Mouse (Mus musculus): ENCODE measurements at regions not wholly inside any gene's neighbourhood (a gene's known extent, or its start where the extent isn't known, plus 50 kb on each side); places are given as distances from the start of the nearest gene placed in this dataset.
A peak's percentile ranks its signal among the peaks of the same experiment; 100 is the strongest.

DNA sequence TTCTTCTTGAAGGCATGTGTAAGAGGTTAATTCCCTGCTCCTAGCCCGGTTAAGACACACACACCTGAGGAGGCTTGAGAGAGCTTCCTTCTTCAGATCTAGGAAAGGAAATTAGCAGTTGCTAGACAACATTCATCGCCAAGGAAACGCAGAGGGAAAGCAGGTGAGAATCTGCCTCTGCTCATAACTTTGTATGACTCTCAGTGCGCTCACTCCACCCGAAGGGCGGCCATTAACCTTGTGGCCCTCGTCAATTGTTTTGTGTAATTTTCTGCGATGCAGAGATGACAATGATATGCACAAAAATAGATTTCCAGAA is 105.3 kb upstream of the Sgk1 start:
- no peak for DNase-seq (ENCODE audit: low spot score)

DNA sequence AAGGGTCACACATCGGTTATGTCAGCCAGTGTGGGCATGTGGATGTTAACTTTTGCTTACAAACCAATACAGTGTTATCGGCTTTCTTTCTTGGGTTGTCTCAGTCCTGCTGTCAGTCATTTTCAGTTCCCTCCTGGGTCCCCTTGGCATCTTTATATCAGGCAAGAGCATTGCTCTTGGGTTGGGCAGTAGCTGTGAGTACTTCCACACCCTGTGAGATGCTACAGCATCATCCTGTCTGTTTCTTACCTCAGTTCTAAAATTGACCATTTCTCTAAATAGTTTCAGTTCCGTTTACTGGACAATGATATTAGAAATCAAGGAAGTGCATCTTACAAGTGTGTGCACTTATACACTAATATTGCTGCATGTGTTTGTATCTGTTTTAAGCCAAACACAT is 104.9 kb upstream of the Sgk1 start:
- DNase-seq (ENCODE audit: low spot score): no peak

DNA sequence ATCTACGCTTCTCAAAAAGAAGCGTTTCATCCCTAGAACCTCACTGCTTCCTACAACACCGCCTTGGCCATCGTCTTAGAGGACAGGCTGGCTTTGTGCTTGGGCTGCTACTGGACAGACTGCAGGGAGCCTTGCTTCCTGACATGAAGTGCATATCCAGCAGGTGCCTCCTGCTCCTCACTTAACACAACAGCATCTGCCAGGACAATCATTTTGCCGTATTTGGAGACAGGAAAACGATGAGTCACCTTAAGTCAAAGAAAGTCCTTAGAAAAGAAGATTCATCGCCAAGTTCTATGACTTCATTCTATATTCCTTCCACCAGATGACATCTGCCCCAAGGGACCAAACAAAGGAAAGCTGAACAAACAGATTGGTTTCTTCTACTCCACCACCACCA is 98.5 kb upstream of the Sgk1 start:
- no peak for DNase-seq (ENCODE audit: low spot score)

DNA sequence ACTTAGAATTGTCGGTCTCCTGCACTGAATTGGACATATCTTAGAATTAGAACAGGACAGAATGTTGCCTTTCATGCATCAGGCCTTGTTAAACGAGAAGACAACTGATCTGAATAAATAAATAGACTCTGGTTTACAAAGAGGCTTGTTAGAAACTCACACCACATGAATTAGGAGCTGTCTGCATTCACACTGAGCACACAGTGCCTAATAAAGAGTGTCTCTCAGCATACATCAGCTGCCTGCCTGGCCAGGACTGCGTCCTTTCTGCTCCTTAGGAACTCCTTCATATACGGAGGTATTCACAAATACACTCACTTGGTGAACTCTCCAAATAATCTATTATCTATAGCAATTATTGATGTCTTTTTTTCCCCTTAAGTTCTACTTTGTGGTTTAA is 96.9 kb upstream of the Sgk1 start:
- no peak for DNase-seq (ENCODE audit: low spot score)

DNA sequence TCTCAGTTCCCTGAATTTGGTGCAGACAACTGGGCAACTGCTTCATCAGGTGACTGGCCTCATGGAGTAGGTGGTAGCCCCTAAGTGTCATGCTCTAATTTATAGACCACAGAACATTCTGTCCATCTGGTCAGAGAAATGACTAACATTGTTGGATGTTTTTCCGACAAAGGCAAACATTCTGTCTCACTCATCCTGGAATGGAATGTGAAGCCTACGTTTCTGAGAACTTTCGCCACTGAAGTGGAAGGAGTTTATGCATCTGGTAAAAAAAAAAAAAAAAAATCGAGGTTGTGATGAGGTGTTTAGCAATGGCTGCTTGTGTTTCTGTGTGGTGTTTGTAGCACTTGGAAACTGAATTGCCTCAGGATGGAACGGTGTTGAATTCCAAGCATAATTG is 96.2 kb upstream of the Sgk1 start:
- no peak for DNase-seq (ENCODE audit: low spot score)

DNA sequence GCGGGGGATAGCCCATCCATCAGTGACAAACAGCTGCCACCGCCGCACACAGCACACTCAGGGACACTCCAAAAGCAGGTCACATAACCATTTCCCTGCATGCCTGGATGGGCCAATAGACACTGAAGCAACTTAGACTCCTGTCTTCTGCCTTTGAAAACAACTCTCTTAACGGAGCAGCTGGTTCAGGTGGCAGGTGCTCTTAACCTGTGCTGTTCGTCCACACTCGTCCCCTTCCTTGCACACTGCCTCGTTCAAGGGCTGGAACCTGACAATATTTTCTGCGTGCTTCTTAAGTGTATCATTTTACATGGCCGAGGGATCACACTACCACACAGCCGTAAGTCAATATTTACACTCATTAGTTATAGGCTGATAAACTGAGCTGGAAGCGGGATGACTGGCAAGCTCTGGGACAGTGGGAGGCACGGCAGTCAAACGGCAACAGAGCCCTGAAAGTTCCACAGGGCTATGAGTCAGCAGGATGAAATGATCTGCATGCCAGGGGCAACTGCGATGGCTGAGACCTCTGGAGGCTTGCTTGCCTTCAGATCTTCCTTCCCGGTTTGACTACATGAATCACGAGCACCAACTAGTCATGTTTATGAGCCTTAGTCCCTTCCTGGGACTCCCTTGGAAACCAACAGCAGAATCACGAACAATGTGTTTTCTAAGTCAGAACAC is 92.0 kb upstream of the Sgk1 start:
- DNase-seq (ENCODE audit: low spot score): no peak

DNA sequence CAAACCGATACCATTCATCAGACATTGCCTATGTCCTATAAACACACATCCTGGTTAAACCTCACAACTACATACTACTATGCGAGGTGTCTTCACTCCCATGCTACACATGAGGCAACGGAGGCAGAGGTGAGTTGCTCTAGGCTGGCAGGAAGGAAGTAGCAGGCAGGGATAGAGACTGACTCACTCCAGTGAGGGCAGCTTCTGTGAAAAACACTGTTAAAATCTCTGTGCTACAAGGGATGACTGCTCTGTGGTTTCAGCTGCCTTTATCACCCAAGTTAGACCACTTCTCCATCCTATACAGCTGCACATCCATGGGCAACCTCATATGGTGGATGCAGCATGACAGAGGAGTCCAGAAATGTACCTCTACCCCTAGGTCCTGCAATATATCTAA is 91.0 kb upstream of the Sgk1 start:
- DNase-seq (ENCODE audit: low spot score): peak; percentile 12

DNA sequence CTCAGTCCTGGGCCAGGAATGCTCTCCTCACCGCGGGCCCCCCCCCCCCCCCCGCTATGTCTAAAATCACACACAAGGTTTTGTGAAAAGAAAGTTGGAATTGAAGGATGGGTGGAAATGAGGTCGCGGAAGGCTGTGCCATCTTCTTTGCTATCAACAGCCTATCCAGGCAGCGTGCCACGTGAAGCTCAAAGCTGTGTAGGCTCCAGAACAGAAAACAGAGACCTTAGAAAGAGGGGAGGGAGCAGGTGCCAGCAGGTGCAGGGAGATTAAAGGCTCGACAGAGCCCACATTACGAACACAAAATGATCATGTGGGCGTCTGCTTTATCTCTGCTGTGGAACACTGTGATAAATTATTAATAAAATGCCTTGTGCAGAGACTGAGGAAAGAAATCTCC is 89.6 kb upstream of the Sgk1 start:
- DNase-seq (ENCODE audit: low spot score): no peak

DNA sequence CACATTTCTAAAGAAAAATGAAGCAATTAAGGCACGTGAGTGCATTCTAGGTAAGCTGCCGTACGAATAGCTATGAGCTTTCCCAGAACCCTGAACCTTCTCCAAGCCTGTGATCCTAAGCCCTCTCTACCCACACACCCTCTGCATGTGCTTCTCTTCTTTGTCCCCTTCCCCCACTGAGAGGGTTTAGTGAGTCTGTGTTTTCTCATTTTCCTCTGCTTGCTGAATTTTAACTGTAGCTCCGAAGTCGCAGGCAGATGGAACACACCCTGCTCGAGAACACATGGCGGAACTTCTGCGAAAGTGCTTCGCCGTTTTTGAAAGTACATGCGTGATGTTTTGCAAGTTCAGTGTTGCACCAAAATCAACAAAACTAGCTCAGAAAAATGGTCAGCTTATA is 88.3 kb upstream of the Sgk1 start:
- no peak for DNase-seq (ENCODE audit: low spot score)

DNA sequence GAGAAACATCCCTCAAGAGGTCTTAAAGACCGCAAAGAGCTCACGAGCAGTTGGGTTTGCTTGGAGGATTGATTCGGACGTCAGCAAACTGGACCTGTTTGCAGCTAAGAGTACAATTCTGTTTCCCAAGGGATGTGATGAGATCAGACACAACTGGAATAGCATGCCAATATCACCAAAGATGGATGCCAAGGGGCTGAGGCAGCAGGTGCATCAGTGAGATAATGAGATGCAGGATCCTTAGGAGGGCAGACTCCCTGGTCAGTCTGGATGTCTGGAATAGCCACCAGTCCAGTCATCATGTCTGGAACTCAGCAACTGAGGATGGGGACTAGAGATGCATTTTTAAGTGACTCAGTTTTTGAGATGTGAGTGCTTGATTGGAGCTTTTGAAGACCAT is 85.6 kb upstream of the Sgk1 start:
- DNase-seq (ENCODE audit: low spot score): no peak

DNA sequence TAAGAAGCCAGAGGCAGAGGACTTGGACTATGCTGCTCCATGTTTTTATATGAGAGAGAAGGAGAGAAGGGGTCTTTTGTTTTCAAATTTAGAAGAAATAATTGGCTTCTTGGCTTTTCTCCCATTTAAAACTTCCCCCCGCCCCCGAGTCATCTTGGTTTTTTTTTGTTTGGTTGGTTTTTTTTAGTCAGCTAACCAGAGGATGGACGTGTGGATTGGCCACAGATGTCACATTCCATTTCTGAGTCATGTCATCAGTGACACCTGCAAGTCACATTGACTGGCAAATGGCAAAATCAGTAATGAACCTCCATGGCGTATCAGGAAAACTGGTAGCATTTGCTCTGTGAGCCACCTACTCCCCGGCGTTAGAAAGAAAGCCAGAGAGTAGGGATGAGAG is 83.9 kb upstream of the Sgk1 start:
- DNase-seq (ENCODE audit: low spot score): no peak

DNA sequence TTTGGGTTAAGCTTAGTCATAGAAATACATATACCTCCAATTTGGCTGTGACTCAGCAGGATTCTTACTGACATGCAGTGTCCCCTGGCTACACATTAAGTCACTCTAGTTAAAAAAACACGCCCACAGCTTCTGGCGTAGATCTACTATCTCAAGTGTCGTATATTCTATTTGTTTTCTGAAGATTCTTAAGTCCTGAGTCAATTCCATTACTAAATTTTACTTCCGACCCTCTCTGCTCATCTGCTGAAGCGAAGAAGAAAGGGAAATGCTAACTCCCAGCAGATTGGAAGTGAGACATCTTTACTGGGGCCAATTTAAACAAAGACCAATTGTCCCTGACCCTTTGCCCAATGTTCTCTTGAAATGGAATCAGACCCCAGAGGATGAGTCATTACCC is 80.4 kb upstream of the Sgk1 start:
- no peak for DNase-seq (ENCODE audit: low spot score)

DNA sequence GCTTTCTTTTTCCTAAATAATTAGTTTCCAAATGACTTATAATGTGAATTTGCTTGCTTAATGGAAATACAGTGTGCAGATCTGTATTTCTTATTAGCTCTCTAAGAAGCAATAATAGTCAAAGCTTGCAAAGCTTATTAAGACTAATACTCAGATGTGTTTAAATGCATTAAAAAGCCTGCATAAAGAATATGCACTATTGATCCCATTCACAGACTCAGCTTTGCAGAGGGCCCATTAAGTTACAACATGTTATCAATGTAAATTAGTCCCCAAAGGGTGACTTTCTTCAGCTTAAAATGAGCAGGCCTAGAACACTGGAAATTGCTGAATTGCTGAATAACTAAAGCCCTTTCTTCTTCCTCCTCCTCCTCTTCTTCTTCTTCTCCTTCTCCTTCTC is 78.8 kb upstream of the Sgk1 start:
- no peak for DNase-seq (ENCODE audit: low spot score)

DNA sequence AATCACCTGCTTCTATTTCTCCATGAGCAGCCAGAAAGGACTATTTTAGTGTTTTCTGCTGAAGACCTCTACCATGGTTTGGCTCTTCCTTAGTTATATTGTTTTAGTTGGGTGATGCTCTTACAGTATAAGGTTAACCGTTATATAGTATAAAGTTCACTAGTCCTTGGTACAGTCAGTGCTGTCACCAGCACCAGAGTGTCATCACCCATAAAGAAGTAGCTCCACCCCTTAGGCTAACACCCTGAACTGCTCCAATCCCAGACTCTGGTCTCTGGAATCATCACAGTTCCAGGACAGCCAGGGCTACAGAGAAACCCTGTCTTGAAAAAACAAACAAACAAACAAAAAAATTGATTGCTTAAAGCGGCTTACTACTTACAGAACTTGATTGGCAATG is 77.2 kb upstream of the Sgk1 start:
- DNase-seq (ENCODE audit: low spot score): no peak

DNA sequence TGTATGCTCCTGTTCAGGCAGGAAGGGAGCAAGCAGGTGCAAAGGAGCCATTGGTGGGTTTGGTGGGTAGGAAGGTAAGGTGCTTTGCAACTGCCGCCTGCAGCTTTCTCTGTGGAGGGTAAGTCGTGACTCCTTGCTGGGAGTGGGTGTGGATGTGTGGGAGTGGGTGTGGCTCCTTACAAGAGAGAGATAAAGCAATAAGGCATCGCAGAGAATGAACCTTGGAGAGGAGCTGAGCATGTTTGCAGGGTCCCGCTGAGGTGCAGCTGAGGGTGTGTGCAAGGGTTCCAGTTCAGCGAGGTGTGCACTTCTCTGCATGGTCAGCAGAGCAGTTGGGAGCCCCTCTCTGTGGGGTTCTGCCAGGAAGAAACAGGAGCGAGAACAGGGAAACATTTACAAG is 76.4 kb upstream of the Sgk1 start:
- DNase-seq (ENCODE audit: low spot score): peak; percentile 12

DNA sequence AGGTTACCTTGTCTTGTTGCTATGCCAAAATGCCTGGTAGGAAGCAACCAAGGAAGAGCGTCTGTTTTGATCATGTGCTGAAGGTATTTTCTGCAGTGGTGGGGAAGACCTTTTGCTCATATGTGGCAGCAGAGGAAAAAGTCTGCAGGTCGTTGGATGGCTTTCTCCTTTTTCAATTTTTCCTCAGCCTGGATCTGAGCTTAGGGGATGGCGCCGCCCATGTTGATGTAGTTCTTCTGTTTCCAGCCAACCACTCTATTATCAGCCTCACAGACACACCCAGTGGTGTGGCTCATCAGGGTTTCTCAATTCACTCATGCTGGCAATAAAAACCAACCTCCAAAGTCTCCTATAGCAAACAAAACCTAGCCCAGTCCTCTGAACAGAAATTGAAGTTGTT is 75.3 kb upstream of the Sgk1 start:
- DNase-seq (ENCODE audit: low spot score): no peak

DNA sequence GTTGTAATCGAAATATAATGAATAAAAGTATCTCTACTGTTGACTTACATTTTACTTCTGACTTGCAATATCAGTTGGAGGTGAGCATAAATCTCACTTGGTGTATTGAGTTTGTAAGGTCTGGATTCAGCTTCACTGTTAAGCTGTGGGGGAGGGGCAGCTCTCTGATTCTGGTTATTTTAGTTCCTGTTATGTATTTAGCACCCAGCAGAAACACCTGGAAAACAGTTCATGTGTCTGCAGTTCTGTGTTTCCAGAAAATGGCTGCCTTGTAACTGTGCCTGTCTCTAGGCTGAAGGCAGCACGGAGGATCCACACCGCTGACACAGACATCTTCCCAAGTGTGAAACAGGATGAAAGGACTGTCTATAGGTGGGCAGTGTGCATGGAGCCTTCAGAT is 62.3 kb upstream of the Sgk1 start:
- no peak for DNase-seq (ENCODE audit: low spot score)

DNA sequence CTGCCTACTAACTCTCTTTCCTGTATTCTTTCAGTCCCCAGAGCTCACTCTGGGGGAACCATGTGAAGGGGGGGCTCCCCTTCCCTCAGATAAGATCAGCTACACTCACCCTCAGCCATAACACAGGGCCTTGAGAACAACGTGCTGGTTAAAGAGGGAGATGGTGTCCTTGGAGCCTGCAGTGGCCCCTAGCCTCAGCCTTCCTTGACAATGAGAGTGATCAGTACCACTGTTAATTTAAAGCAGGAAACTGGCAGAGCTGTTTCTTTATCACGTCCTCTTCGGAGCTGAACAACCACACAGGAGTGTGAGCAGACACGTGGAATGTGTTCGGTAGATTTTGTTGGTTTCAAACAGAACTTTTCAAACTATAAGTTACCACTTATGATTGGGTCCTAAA is 60.6 kb upstream of the Sgk1 start:
- no peak for DNase-seq (ENCODE audit: low spot score)

DNA sequence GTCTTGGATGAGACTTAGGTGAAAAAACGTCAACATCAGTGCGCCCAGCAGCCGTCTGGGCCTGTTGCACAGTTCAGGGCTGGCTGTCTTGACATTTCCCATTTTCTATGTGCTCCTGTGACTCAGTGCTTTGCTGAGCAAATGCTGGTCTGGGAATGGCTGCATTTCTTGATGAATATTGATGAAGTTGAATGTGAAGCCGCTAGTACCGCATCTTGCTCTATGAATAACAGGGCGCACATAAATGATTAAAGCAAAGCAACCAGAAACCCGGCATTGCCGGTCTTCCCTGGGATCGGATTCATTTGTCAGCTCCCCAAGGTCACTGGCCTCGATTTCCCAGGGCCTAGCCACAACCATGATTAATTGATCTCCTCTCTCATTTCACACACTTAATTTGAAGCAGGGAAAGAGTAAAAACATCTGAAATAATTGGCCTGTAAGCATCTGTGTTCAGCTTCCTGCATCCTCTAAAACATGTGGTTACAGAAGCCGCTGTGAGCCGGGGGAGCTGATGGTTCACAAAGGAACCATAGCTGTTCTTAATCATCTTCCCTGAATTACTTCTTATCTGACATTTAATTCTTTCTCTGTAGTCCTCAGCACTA is 57.5 kb upstream of the Sgk1 start:
- DNase-seq (ENCODE audit: low spot score): no peak

DNA sequence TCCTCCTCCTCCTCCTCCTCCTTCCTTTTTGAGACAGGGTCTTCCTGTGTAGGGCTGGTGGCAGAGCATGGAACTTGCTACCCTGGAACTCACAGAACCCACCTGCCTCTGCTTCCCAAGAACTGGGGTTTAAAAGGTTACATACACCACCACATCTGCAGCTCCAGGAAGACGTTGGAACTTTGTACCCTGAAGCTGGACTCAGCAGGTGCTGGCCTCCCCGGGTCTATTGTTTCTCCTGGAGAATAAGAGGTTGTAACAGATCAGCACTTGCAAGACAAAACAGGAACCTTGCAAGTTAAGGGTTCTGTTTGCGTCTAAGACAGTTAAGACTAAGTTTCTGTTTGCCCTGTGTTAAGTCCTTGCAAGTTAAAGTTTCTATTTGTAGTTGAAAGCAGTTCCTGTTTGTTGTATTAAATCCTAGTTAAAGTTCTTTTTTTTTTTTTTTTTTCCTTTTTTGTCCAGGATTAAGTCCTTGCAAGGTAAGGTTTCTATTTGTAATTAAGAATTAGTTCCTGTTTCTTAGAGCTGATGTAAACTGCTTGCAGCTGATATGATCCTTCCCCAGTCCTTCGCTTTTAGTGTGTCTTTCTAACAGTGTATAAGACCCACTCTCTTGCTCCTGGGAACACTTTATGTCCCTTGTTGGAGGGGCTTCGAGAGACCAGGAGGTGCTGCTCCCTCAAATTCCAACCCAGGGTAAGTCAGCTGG is 55.0 kb upstream of the Sgk1 start:
- no peak for DNase-seq (ENCODE audit: low spot score)

DNA sequence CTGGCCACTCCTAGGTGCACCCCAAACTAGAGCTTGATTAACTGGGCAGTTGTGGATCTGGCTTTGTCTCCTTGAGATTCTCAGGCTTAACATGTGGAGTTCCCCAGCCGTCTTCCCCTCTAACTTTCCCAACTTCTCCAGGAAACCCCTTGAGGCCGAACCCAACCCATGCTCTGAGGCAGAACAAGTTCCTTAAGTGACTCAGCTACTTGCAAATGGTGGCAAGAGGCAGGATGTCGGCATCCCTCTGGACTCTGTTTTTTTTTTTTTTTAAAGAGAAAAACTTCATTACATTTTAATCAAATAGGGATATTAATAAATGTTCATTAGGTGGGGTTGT is 54.5 kb upstream of the Sgk1 start:
- no peak for DNase-seq (ENCODE audit: low spot score)

DNA sequence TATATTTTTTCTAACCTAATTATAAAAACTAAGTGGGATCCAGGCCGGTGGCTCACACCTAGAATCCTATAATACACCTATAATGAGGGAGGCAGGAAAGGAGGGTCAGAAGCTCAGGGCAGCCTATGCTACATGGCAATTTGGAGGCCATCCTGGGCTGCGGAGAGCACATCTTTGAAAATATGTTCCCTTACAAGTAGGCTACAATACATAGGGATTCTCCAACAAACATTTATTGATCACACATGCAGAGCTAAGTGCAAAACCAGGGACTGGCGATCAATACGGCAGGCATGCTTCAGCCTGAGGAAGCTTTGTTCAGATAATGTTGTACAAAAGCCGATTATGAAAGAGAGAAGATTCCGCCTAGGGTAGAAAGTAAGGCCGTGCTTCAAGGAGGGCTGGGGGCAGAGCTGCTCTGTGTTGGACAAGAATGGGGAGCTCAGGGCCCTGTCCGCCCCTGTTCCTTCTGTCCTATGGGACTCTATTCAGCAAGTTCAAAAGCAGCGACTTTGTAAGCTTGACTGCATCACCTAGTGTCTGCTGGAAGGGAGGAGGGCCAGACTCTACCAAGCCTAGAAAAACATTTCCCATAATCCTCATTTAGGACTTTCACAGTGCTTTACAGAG is 53.4 kb upstream of the Sgk1 start:
- DNase-seq (ENCODE audit: low spot score): no peak

DNA sequence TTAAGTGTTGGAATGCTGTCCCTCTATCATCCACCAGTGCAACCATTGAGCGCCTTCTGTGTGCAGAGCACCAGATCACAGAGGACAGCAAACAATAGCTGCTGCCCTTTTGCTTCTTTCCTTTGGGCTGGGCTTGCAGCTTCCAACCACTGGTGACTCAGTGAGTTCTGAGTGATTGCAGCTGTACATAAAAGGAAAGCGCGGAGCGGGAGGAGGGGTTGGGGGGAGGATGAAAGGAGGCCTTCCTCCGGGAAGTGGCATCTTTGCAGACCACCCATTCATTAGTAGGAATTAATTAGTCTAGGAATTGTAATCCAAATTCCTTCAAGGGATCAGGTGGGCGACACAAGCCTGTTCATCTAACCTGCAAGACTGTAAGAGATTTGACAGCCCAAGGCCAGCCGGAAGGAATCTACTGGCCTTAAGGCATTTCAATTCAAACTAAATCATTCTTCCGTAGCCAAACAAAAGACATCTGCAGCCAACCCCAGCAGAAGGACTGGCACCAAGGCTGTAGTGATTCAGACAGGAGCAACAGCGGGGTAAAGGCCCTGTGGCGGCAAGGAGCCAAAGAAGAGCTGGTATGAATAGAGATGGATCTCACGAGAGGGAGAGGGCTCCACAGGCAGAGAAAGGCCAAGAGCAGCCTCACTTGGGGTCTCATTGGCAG is 52.8 kb upstream of the Sgk1 start:
- DNase-seq (ENCODE audit: low spot score): no peak
